In genomic region chr6:71341179-71341578, GRCm38 (mm10) we compare ENCODE assay signal across 23 mouse cellular contexts. TPM values are rescaled to one million over a fixed set of nuclear protein-coding genes. Genes with fewer than 3 reads are reported as not detected.
"Had no signal": no experiment of that assay in that cellular context is flagged by ENCODE, and none has a peak within 500 bp of the region (broad histone marks: within the 10 kb centered on the region; RNA-seq: fewer than 3 reads in every experiment).

No protein-coding gene starts in this region.

- H3K27me3 ChIP-seq: intestine, embryonic 15.5 days; limb, embryonic 15.5 days; liver, embryonic 12.5 days; neural tube, embryonic 15.5 days; stomach, embryonic 15.5 days had no signal

- ATAC-seq: intestine, embryonic 15.5 days; liver, embryonic 12.5 days had no signal

- H3K4me1 ChIP-seq: intestine, embryonic 15.5 days; liver, embryonic 12.5 days; midbrain, embryonic 10.5 days; neural tube, embryonic 15.5 days; stomach, embryonic 15.5 days had no signal

- H3K27ac ChIP-seq: intestine, embryonic 15.5 days; left cerebral cortex, adult 2 months; limb, embryonic 15.5 days; liver, embryonic 12.5 days; midbrain, embryonic 10.5 days; neural tube, embryonic 15.5 days; stomach, embryonic 15.5 days had no signal

- H3K9me3 ChIP-seq: intestine, embryonic 15.5 days; limb, embryonic 15.5 days; liver, embryonic 12.5 days; midbrain, embryonic 10.5 days; neural tube, embryonic 15.5 days; stomach, embryonic 15.5 days had no signal

- H3K4me2 ChIP-seq: intestine, embryonic 15.5 days; limb, embryonic 15.5 days; liver, embryonic 12.5 days; lung, embryonic 14.5 days; neural tube, embryonic 15.5 days; stomach, embryonic 15.5 days had no signal

- H3K9ac ChIP-seq: intestine, embryonic 15.5 days; limb, embryonic 15.5 days; liver, embryonic 12.5 days; lung, embryonic 14.5 days; neural tube, embryonic 15.5 days; stomach, embryonic 15.5 days had no signal

- H3K36me3 ChIP-seq: intestine, embryonic 15.5 days; limb, embryonic 15.5 days; liver, embryonic 12.5 days; midbrain, embryonic 10.5 days; neural tube, embryonic 15.5 days; stomach, embryonic 15.5 days had no signal

- DNase-seq: kidney, adult 18-20 months; kidney, postnatal 10 days; kidney, postnatal 4 days; lung, embryonic 14.5 days; lung, postnatal 10 days; lung, postnatal 4 days; midbrain, embryonic 14.5 days had no signal

- H3K4me3 ChIP-seq: intestine, embryonic 15.5 days; left cerebral cortex, adult 2 months; limb, embryonic 15.5 days; liver, embryonic 12.5 days; midbrain, embryonic 10.5 days; myocyte; neural tube, embryonic 15.5 days; stomach, embryonic 15.5 days had no signal

RNA-seq across cellular contexts. Expression of gene Cd8b1, which starts 18.6 kb away (rescaled TPM):
- total RNA-seq: layer of hippocampus, adult 8-10 months; layer of hippocampus, postnatal 14 days; left cerebral cortex, adult 2 months; left cerebral cortex, postnatal 25 days had no signal
- polyA plus RNA-seq: intestine, embryonic 15.5 days; kidney, embryonic 14.5 days; limb, embryonic 15.5 days; liver, embryonic 12.5 days; lung, embryonic 14.5 days; midbrain, embryonic 14.5 days; myocyte; neural tube, embryonic 11.5 days; neural tube, embryonic 15.5 days had no signal

RNA-seq across cellular contexts. Expression of gene Smyd1, which starts 19.1 kb away (rescaled TPM):
- total RNA-seq: megakaryocyte, adult 5-6 weeks had no signal

RNA-seq across cellular contexts. Expression of gene Cd8a, which starts 32.0 kb away (rescaled TPM):
- total RNA-seq: layer of hippocampus, adult 8-10 months; layer of hippocampus, postnatal 14 days; left cerebral cortex, adult 2 months; left cerebral cortex, postnatal 25 days had no signal
- polyA plus RNA-seq: intestine, embryonic 15.5 days; kidney, embryonic 14.5 days; limb, embryonic 11.5 days; limb, embryonic 15.5 days; liver, embryonic 12.5 days; liver, embryonic 16.5 days; lung, embryonic 14.5 days; midbrain, embryonic 10.5 days; midbrain, embryonic 14.5 days; myocyte; neural tube, embryonic 11.5 days; neural tube, embryonic 15.5 days had no signal
